Comparison of ENCODE assay signal across 10 mouse cellular contexts in genomic region chr7:19068707-19069106, GRCm38 (mm10). TPM values are rescaled to one million over a fixed set of nuclear protein-coding genes. Genes with fewer than 3 reads are reported as not detected.
DNase-seq lines count a peak whose midpoint lies in the region; ATAC-seq and TF ChIP-seq lines count a peak whose summit lies in the region.
"Had no signal": no experiment of that assay in that cellular context is flagged by ENCODE, and none has a peak within 500 bp of the region (broad histone marks: within the 10 kb centered on the region; RNA-seq: fewer than 3 reads in every experiment).

No protein-coding gene starts in this region.

- H3K4me1 ChIP-seq in thymus, adult 2 months (replicated peaks; ENCODE audit: control insufficient read depth, insufficient read depth, low read length) = no peaks in the 10 kb centered on the region
- H3K4me1 ChIP-seq: embryonic facial prominence, embryonic 15.5 days; limb, embryonic 12.5 days had no signal

- no peak overlapping the region for H3K27ac ChIP-seq in thymus, adult 2 months (ENCODE audit: control insufficient read depth, insufficient read depth, low read length)
- H3K27ac ChIP-seq: embryonic facial prominence, embryonic 15.5 days; limb, embryonic 12.5 days had no signal

- no peaks in the 10 kb centered on the region for H3K36me3 ChIP-seq in thymus, adult 2 months (ENCODE audit: control insufficient read depth, insufficient read depth, low read length)
- H3K36me3 ChIP-seq: embryonic facial prominence, embryonic 15.5 days; limb, embryonic 12.5 days had no signal

- DNase-seq in heart, adult 18-20 months = peak; percentile 60 to 91
- DNase-seq in heart, postnatal 25 days (ENCODE audit: low spot score) = no peak
- peak; percentile 78 for DNase-seq in thymus, adult 2 months
- DNase-seq in thymus, adult 18-20 months = no peak
- DNase-seq in c-Kit-positive CD71-positive TER-119-negative erythroid progenitor cells, embryonic 14.5 days (ENCODE audit: low read depth) = peak; percentile 79
- DNase-seq in induced T-regulatory cell, adult 2 months (ENCODE audit: low read depth) = peak; percentile 92
- peak; percentile 79 for DNase-seq in thymus, postnatal 25 days

- intact Hi-C loops in heart, postnatal 25 days (cut with DNase I) = loop anchor here (1.0 kb wide), 1 partner anchor 25 kb away; no protein-coding TSS in a partner anchor

- TF ChIP-seq CTCF in thymus, adult 2 months (IDR thresholded peaks at IDR 0.05; ENCODE audit: borderline replicate concordance, control insufficient read depth, extremely low read depth, insufficient read depth, low read length, poor library complexity) = no peak

- peak; percentile 68; the same call in 1 of the 2 replicates for ATAC-seq in megakaryocyte, adult 5-6 weeks (ENCODE audit: poor library complexity, severe bottlenecking)

- TF ChIP-seq POLR2A in thymus, adult 2 months (IDR thresholded peaks at IDR 0.05; ENCODE audit: control insufficient read depth, extremely low read depth, insufficient read depth, low read length, poor library complexity) = no peak

- no peak overlapping the region for H3K4me3 ChIP-seq in thymus, adult 2 months (ENCODE audit: control insufficient read depth, insufficient read depth, low read length)
- H3K4me3 ChIP-seq: embryonic facial prominence, embryonic 15.5 days; limb, embryonic 12.5 days had no signal

- H3K27me3 ChIP-seq in thymus, adult 2 months (ENCODE audit: control insufficient read depth, insufficient read depth, low read length) = peaks cover 13% of the 10 kb centered on the region; the same call in 1 of the 2 replicates

- 0% methylated on average over 2 of the region's 2 CpGs for WGBS in thymus, adult 2 months

RNA-seq across cellular contexts. Expression of gene Dmwd, which starts 7.3 kb away (rescaled TPM):
- 10 to 100 TPM; 44.6 to 46.6 TPM for total RNA-seq in heart, adult 18-20 months (2021)
- total RNA-seq in heart, postnatal 25 days (2021) = 10 to 100 TPM; 43.9 to 45.4 TPM
- 50.7 and 55.6 TPM in 2 replicates for polyA plus RNA-seq in thymus, adult 2 months (2012; rRNA removed)
- total RNA-seq in megakaryocyte, adult 5-6 weeks (2015) = 4.1 and 6.2 TPM in 2 replicates
- 1.0 and 1.3 TPM in 2 replicates for total RNA-seq in megakaryocyte, adult 5-6 weeks (2017)

RNA-seq across cellular contexts. Expression of gene Rsph6a, which starts 14.2 kb away (rescaled TPM):
- not detected for total RNA-seq in heart, adult 18-20 months (2021)
- total RNA-seq in heart, postnatal 25 days (2021) = not detected
- 0.05 and 0.18 TPM in 2 replicates for polyA plus RNA-seq in thymus, adult 2 months (2012; rRNA removed)
- not detected in 2 replicates for total RNA-seq in megakaryocyte, adult 5-6 weeks (2015)
- not detected in 2 replicates for total RNA-seq in megakaryocyte, adult 5-6 weeks (2017)
- polyA plus RNA-seq: embryonic facial prominence, embryonic 15.5 days; limb, embryonic 12.5 days had no signal

RNA-seq across cellular contexts. Expression of gene Dmpk, which starts 14.9 kb away (rescaled TPM):
- 100 to 1,000 TPM; 503 to 516 TPM for total RNA-seq in heart, adult 18-20 months (2021)
- total RNA-seq in heart, postnatal 25 days (2021) = 100 to 1,000 TPM; 555 to 584 TPM
- polyA plus RNA-seq in thymus, adult 2 months (2012; rRNA removed) = 108 and 154 TPM in 2 replicates
- total RNA-seq in megakaryocyte, adult 5-6 weeks (2015) = 2.2 and 5.4 TPM in 2 replicates
- 2.7 and 3.1 TPM in 2 replicates for total RNA-seq in megakaryocyte, adult 5-6 weeks (2017)

RNA-seq across cellular contexts. Expression of gene Six5, which starts 25.7 kb away (rescaled TPM):
- 1 to 10 TPM; 5.6 to 6.8 TPM for total RNA-seq in heart, adult 18-20 months (2021)
- 1 to 10 TPM; 8.6 to 9.8 TPM for total RNA-seq in heart, postnatal 25 days (2021)
- 14.8 and 20.0 TPM in 2 replicates for polyA plus RNA-seq in thymus, adult 2 months (2012; rRNA removed)
- 0.18 TPM in 1 of 2 replicates, not detected in the other for total RNA-seq in megakaryocyte, adult 5-6 weeks (2015)
- total RNA-seq in megakaryocyte, adult 5-6 weeks (2017) = 0.04 and 0.07 TPM in 2 replicates

RNA-seq across cellular contexts. Expression of gene Sympk, which starts 44.5 kb away (rescaled TPM):
- total RNA-seq in heart, adult 18-20 months (2021) = 10 to 100 TPM; 85.2 to 93.9 TPM
- 10 to 100 TPM; 76.3 to 80.1 TPM for total RNA-seq in heart, postnatal 25 days (2021)
- polyA plus RNA-seq in thymus, adult 2 months (2012; rRNA removed) = 150 and 189 TPM in 2 replicates
- 48.4 and 54.7 TPM in 2 replicates for total RNA-seq in megakaryocyte, adult 5-6 weeks (2015)
- 26.6 and 30.4 TPM in 2 replicates for total RNA-seq in megakaryocyte, adult 5-6 weeks (2017)

Comparison
In these comparisons a context has a peak if more than half of its experiments do, and no peak if none do; other contexts are left out.
1. DNase-seq: peak in heart, adult 18-20 months (2 of 2), thymus, adult 2 months (single experiment), c-Kit-positive CD71-positive TER-119-negative erythroid progenitor cells, embryonic 14.5 days (single experiment), induced T-regulatory cell, adult 2 months (single experiment) and thymus, postnatal 25 days (single experiment); none in heart, postnatal 25 days (single experiment) and thymus, adult 18-20 months (0 of 2).
2. RNA of gene Dmwd, which starts 7.3 kb away (total RNA-seq): 44.6 to 46.6 TPM in heart, adult 18-20 months and 43.9 to 45.4 TPM in heart, postnatal 25 days; 1.0 to 6.2 TPM in megakaryocyte, adult 5-6 weeks; every median in the first group is over 4 times any median in the second.
3. RNA of gene Dmpk, which starts 14.9 kb away (total RNA-seq): 555 to 584 TPM in heart, postnatal 25 days and 503 to 516 TPM in heart, adult 18-20 months; 2.2 to 5.4 TPM in megakaryocyte, adult 5-6 weeks; every median in the first group is over 10 times any median in the second.